Mouse (Mus musculus): ENCODE measurements around the gene Zfp598. TPM values are rescaled to one million over a fixed set of nuclear protein-coding genes. Genes with fewer than 3 reads are reported as not detected.
A peak's percentile ranks its signal among the peaks of the same experiment; 100 is the strongest.

Gene Zfp598
- polyA plus RNA-seq, 1 experiment, result 29.6 TPM

DNA sequence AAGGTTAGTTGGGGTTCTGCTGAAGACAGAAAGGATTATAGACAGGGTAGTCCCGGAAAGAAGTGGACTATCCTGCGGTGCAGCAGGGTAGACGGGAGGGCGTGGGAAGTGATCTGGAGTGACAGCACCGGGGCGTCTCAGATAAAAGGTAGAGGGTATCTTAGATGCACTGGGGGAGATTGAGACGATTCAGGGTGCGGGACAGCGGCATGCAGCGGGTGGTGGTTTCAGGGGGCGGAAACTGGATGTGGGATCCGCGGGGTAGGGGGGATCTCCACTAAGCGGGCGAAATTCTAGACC is 54.3 kb downstream of the Zfp598 start:
- peak overlapping the region; percentile 78 for H3K4me3 ChIP-seq (ENCODE audit: insufficient read depth, low read length)
- H3K4me1 ChIP-seq (ENCODE audit: control insufficient read depth, insufficient read depth, low read length), result peaks cover 5% of the 10 kb centered on the region; the same call in 1 of the 2 replicates
- peak overlapping the region; percentile 57 for H3K27ac ChIP-seq (ENCODE audit: insufficient read depth, low read depth, low read length)
- TF ChIP-seq POLR2A (IDR thresholded peaks at IDR 0.05; ENCODE audit: borderline replicate concordance, low read depth, low read length) (no peak), CTCF (IDR thresholded peaks at IDR 0.05; ENCODE audit: low read depth, low read length) (no peak)

- Histone ChIP-seq H3K4me1 (ENCODE audit: control insufficient read depth, insufficient read depth, low read length) (peaks cover 5% of the 10 kb centered on the region; the same call in 1 of the 2 replicates), H3K27ac (ENCODE audit: insufficient read depth, low read depth, low read length) (peak within 1 kb of the TSS; percentile 57), H3K4me3 (ENCODE audit: insufficient read depth, low read length) (peak within 1 kb of the TSS; percentile 78)
- TF ChIP-seq POLR2A (IDR thresholded peaks at IDR 0.05; ENCODE audit: borderline replicate concordance, low read depth, low read length), result no peak
Observed at GRCm38 (mm10) chr17:24724184-24724583, 54.7 kb downstream of the Zfp598 start, which contains the start of gene Ndufb10. Gene Ndufb10 (minus strand): TSS chr17:24724478.

- H3K4me3 ChIP-seq (ENCODE audit: insufficient read depth, low read length), result no peak overlapping the region
- peaks cover 10% of the 10 kb centered on the region for H3K4me1 ChIP-seq (ENCODE audit: control insufficient read depth, insufficient read depth, low read length)
- H3K27ac ChIP-seq (ENCODE audit: insufficient read depth, low read depth, low read length), result no peak overlapping the region
- TF ChIP-seq CTCF (IDR thresholded peaks at IDR 0.05; ENCODE audit: low read depth, low read length) (no peak), POLR2A (IDR thresholded peaks at IDR 0.05; ENCODE audit: borderline replicate concordance, low read depth, low read length) (no peak)
Observed at GRCm38 (mm10) chr17:24725637-24726390, 56.3 kb downstream of the Zfp598 start.

- Histone ChIP-seq H3K4me1 (ENCODE audit: control insufficient read depth, insufficient read depth, low read length) (peaks cover 8% of the 10 kb centered on the region), H3K27ac (ENCODE audit: insufficient read depth, low read depth, low read length) (no peak within 1 kb of the TSS), H3K4me3 (ENCODE audit: insufficient read depth, low read length) (no peak within 1 kb of the TSS)
- TF ChIP-seq POLR2A (IDR thresholded peaks at IDR 0.05; ENCODE audit: borderline replicate concordance, low read depth, low read length) (no peak), CTCF (IDR thresholded peaks at IDR 0.05; ENCODE audit: low read depth, low read length) (no peak)
Observed at GRCm38 (mm10) chr17:24727618-24728017, 58.1 kb downstream of the Zfp598 start, which contains the start of gene Rpl3l. Gene Rpl3l (plus strand): TSS chr17:24727820.

DNA sequence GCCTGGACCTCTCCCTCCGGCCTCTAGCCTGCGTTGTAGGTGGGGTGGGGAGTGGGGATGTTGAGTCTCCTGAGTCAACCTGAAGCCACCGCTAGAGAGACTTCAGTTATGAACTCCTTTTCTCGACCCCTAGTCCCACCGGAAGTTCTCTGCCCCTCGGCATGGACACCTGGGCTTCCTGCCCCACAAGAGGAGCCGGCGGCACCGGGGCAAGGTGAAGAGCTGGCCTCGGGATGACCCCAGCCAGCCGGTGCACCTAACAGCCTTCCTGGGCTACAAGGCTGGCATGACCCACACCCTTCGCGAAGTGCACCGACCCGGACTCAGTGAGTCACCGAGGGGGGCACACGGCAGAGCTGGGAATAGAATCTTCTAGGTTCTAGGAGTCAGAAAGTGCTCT is 58.7 kb downstream of the Zfp598 start:
- no peak overlapping the region for H3K4me3 ChIP-seq (ENCODE audit: insufficient read depth, low read length)
- H3K27ac ChIP-seq (ENCODE audit: insufficient read depth, low read depth, low read length), result no peak overlapping the region
- peaks cover 8% of the 10 kb centered on the region for H3K4me1 ChIP-seq (ENCODE audit: control insufficient read depth, insufficient read depth, low read length)
- TF ChIP-seq POLR2A (IDR thresholded peaks at IDR 0.05; ENCODE audit: borderline replicate concordance, low read depth, low read length), result no peak
- TF ChIP-seq CTCF (IDR thresholded peaks at IDR 0.05; ENCODE audit: low read depth, low read length), result no peak

DNA sequence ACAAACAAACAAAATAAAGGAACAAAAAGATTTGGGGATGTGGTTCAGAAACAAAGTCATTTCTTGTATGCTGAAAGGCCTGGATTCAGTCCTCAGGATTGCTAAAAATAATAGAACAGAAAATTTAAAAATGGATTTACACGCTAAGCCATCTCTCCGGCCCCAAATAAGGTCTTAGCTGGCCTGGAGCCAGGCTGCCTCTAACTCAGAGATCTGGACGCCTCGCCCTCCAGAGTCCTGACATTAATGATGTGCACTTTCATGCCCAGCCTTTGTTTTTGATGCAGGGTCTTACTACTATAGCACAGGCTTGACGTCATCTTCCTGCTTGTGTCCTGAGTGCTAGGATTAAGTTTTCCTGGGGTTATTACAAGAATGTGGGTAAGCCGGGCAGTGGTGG is 59.6 kb downstream of the Zfp598 start:
- TF ChIP-seq CTCF (IDR thresholded peaks at IDR 0.05; ENCODE audit: low read depth, low read length), result no peak
- TF ChIP-seq POLR2A (IDR thresholded peaks at IDR 0.05; ENCODE audit: borderline replicate concordance, low read depth, low read length), result no peak
- no peak overlapping the region for H3K27ac ChIP-seq (ENCODE audit: insufficient read depth, low read depth, low read length)
- peaks cover 11% of the 10 kb centered on the region for H3K4me1 ChIP-seq (ENCODE audit: control insufficient read depth, insufficient read depth, low read length)
- H3K4me3 ChIP-seq (ENCODE audit: insufficient read depth, low read length), result no peak overlapping the region

- Histone ChIP-seq H3K27ac (ENCODE audit: insufficient read depth, low read depth, low read length) (no peak overlapping the region), H3K4me3 (ENCODE audit: insufficient read depth, low read length) (no peak overlapping the region), H3K4me1 (ENCODE audit: control insufficient read depth, insufficient read depth, low read length) (peaks cover 18% of the 10 kb centered on the region)
- TF ChIP-seq CTCF (IDR thresholded peaks at IDR 0.05; ENCODE audit: low read depth, low read length), result no peak
- no peak for TF ChIP-seq POLR2A (IDR thresholded peaks at IDR 0.05; ENCODE audit: borderline replicate concordance, low read depth, low read length)
Observed at GRCm38 (mm10) chr17:24730787-24731186, 61.3 kb downstream of the Zfp598 start.

Other genes with a start within 250 kb of the Zfp598 start
- 21.5 and 23.3 TPM in 2 replicates for gene Eci1, start 243.0 kb upstream of the Zfp598 start, polyA plus RNA-seq (2012; ENCODE audit: insufficient read depth, insufficient read length, missing spikeins)
- 3.3 and 3.8 TPM in 2 replicates for gene Dnase1l2, start 226.6 kb upstream of the Zfp598 start, polyA plus RNA-seq (2012; ENCODE audit: insufficient read depth, insufficient read length, missing spikeins)
- 21.7 and 25.0 TPM in 2 replicates for gene E4f1, start 199.4 kb upstream of the Zfp598 start, polyA plus RNA-seq (2012; ENCODE audit: insufficient read depth, insufficient read length, missing spikeins)
- 21.4 and 24.2 TPM in 2 replicates for gene Pgp, start 199.3 kb upstream of the Zfp598 start, polyA plus RNA-seq (2012; ENCODE audit: insufficient read depth, insufficient read length, missing spikeins)
- not detected in 2 replicates for gene Bricd5, start 195.8 kb upstream of the Zfp598 start, polyA plus RNA-seq (2012; ENCODE audit: insufficient read depth, insufficient read length, missing spikeins)
- 14.8 and 16.0 TPM in 2 replicates for gene Mlst8, start 190.6 kb upstream of the Zfp598 start, polyA plus RNA-seq (2012; ENCODE audit: insufficient read depth, insufficient read length, missing spikeins)
- 0.34 TPM in 1 of 2 replicates, not detected in the other for gene Caskin1, start 181.1 kb upstream of the Zfp598 start, polyA plus RNA-seq (2012; ENCODE audit: insufficient read depth, insufficient read length, missing spikeins)
- 88.8 and 102 TPM in 2 replicates for gene Traf7, start 141.7 kb upstream of the Zfp598 start, polyA plus RNA-seq (2012; ENCODE audit: insufficient read depth, insufficient read length, missing spikeins)
- gene Rab26, start 135.5 kb upstream of the Zfp598 start, polyA plus RNA-seq (2012; ENCODE audit: insufficient read depth, insufficient read length, missing spikeins), result 0.44 TPM in 1 of 2 replicates, not detected in the other
- gene Pkd1, start 119.9 kb upstream of the Zfp598 start, polyA plus RNA-seq (2012; ENCODE audit: insufficient read depth, insufficient read length, missing spikeins), result 22.3 and 24.6 TPM in 2 replicates
- 62.1 and 67.7 TPM in 2 replicates for gene Tsc2, start 37.1 kb upstream of the Zfp598 start, polyA plus RNA-seq (2012; ENCODE audit: insufficient read depth, insufficient read length, missing spikeins)
- gene Nthl1, start 37.0 kb upstream of the Zfp598 start, polyA plus RNA-seq (2012; ENCODE audit: insufficient read depth, insufficient read length, missing spikeins), result 4.1 and 6.2 TPM in 2 replicates
- 0.98 TPM in 1 of 2 replicates, not detected in the other for gene Slc9a3r2, start 19.4 kb upstream of the Zfp598 start, polyA plus RNA-seq (2012; ENCODE audit: insufficient read depth, insufficient read length, missing spikeins)
- not detected in 2 replicates for gene Npw, start 11.2 kb upstream of the Zfp598 start, polyA plus RNA-seq (2012; ENCODE audit: insufficient read depth, insufficient read length, missing spikeins)
- 0.41 and 0.79 TPM in 2 replicates for gene Syngr3, start 20.3 kb downstream of the Zfp598 start, polyA plus RNA-seq (2012; ENCODE audit: insufficient read depth, insufficient read length, missing spikeins)
- gene Gfer, start 26.5 kb downstream of the Zfp598 start, polyA plus RNA-seq (2012; ENCODE audit: insufficient read depth, insufficient read length, missing spikeins), result 21.6 and 22.0 TPM in 2 replicates
- gene Noxo1, start 26.5 kb downstream of the Zfp598 start, polyA plus RNA-seq (2012; ENCODE audit: insufficient read depth, insufficient read length, missing spikeins), result 3.9 and 6.0 TPM in 2 replicates
- gene Tbl3, start 38.0 kb downstream of the Zfp598 start, polyA plus RNA-seq (2012; ENCODE audit: insufficient read depth, insufficient read length, missing spikeins), result 11.7 and 16.9 TPM in 2 replicates
- not detected in 2 replicates for gene Rnf151, start 48.4 kb downstream of the Zfp598 start, polyA plus RNA-seq (2012; ENCODE audit: insufficient read depth, insufficient read length, missing spikeins)
- 685 and 784 TPM in 2 replicates for gene Rps2, start 48.4 kb downstream of the Zfp598 start, polyA plus RNA-seq (2012; ENCODE audit: insufficient read depth, insufficient read length, missing spikeins)
- 164 and 191 TPM in 2 replicates for gene Ndufb10, start 54.8 kb downstream of the Zfp598 start, polyA plus RNA-seq (2012; ENCODE audit: insufficient read depth, insufficient read length, missing spikeins)
- gene Rpl3l, start 58.1 kb downstream of the Zfp598 start, polyA plus RNA-seq (2012; ENCODE audit: insufficient read depth, insufficient read length, missing spikeins), result not detected in 2 replicates
- 214 and 223 TPM in 2 replicates for gene Msrb1, start 67.0 kb downstream of the Zfp598 start, polyA plus RNA-seq (2012; ENCODE audit: insufficient read depth, insufficient read length, missing spikeins)
- gene Hs3st6, start 83.3 kb downstream of the Zfp598 start, polyA plus RNA-seq (2012; ENCODE audit: insufficient read depth, insufficient read length, missing spikeins), result not detected in 2 replicates
- not detected in 2 replicates for gene Meiob, start 134.6 kb downstream of the Zfp598 start, polyA plus RNA-seq (2012; ENCODE audit: insufficient read depth, insufficient read length, missing spikeins)
- gene Hagh, start 170.5 kb downstream of the Zfp598 start, polyA plus RNA-seq (2012; ENCODE audit: insufficient read depth, insufficient read length, missing spikeins), result 39.7 and 44.9 TPM in 2 replicates
- 9.0 and 9.1 TPM in 2 replicates for gene Fahd1, start 180.7 kb downstream of the Zfp598 start, polyA plus RNA-seq (2012; ENCODE audit: insufficient read depth, insufficient read length, missing spikeins)
- gene Igfals, start 196.3 kb downstream of the Zfp598 start, polyA plus RNA-seq (2012; ENCODE audit: insufficient read depth, insufficient read length, missing spikeins), result not detected in 2 replicates
- 39.0 and 40.3 TPM in 2 replicates for gene Nubp2, start 216.7 kb downstream of the Zfp598 start, polyA plus RNA-seq (2012; ENCODE audit: insufficient read depth, insufficient read length, missing spikeins)
- gene Spsb3, start 217.0 kb downstream of the Zfp598 start, polyA plus RNA-seq (2012; ENCODE audit: insufficient read depth, insufficient read length, missing spikeins), result 20.2 and 21.3 TPM in 2 replicates
- gene Eme2, start 225.4 kb downstream of the Zfp598 start, polyA plus RNA-seq (2012; ENCODE audit: insufficient read depth, insufficient read length, missing spikeins), result 5.9 and 7.1 TPM in 2 replicates
- 25.6 and 34.9 TPM in 2 replicates for gene Mrps34, start 225.4 kb downstream of the Zfp598 start, polyA plus RNA-seq (2012; ENCODE audit: insufficient read depth, insufficient read length, missing spikeins)
- 37.2 and 38.5 TPM in 2 replicates for gene Nme3, start 226.8 kb downstream of the Zfp598 start, polyA plus RNA-seq (2012; ENCODE audit: insufficient read depth, insufficient read length, missing spikeins)

Data from bone marrow macrophage, adult 2 months (primary cell).